ENCODE assay signal across 28 mouse cellular contexts in genomic region chr16:88572904-88573404, GRCm38 (mm10). TPM values are rescaled to one million over a fixed set of nuclear protein-coding genes. Genes with fewer than 3 reads are reported as not detected.
DNase-seq lines count a peak whose midpoint lies in the region; ATAC-seq lines count a peak whose summit lies in the region.
"Had no signal": no experiment of that assay in that cellular context is flagged by ENCODE, and none has a peak within 500 bp of the region (broad histone marks: within the 10 kb centered on the region; RNA-seq: fewer than 3 reads in every experiment).

No protein-coding gene starts in this region.

- no peak overlapping the region for H3K9ac ChIP-seq in embryonic facial prominence, embryonic 14.5 days (ENCODE audit: low read depth, low read length)
- H3K9ac ChIP-seq in kidney, embryonic 15.5 days: no peak overlapping the region
- H3K9ac ChIP-seq in hindbrain, embryonic 12.5 days: no peak overlapping the region
- H3K9ac ChIP-seq: embryonic facial prominence, embryonic 13.5 days; forebrain, embryonic 13.5 days; hindbrain, embryonic 13.5 days had no signal

- peak; percentile 63 for DNase-seq in embryonic facial prominence, embryonic 14.5 days (ENCODE audit: low spot score)
- DNase-seq in embryonic facial prominence, embryonic 10.5 days (ENCODE audit: low spot score): no peak
- peak; percentile 26 for DNase-seq in kidney, adult 9 months
- no peak for DNase-seq in kidney, postnatal 4 days
- peak; percentile 20 for DNase-seq in kidney, postnatal 14 days
- DNase-seq in B cell, adult 2 months: no peak
- DNase-seq: adrenal gland, adult 2 months; adrenal gland, postnatal 14 days; cerebellum, adult 11 months; cerebellum, adult 2 months; cerebellum, adult 9-11 months; cerebellum, postnatal 25 days; gastrocnemius, postnatal 10 days; gastrocnemius, postnatal 36 days; heart, adult 2 months had no signal

- no peak overlapping the region for H3K4me2 ChIP-seq in embryonic facial prominence, embryonic 14.5 days (ENCODE audit: low read depth, low read length)
- no peak overlapping the region for H3K4me2 ChIP-seq in kidney, embryonic 15.5 days
- H3K4me2 ChIP-seq in hindbrain, embryonic 12.5 days (replicated peaks): no peak overlapping the region
- H3K4me2 ChIP-seq: embryonic facial prominence, embryonic 13.5 days; forebrain, embryonic 13.5 days; hindbrain, embryonic 13.5 days had no signal

- ATAC-seq in embryonic facial prominence, embryonic 14.5 days (ENCODE audit: low read depth): peak; percentile 50; the same call in 1 of the 2 replicates
- peak; percentile 80 for ATAC-seq in kidney, embryonic 15.5 days (replicated peaks; ENCODE audit: low FRiP score)
- ATAC-seq in hindbrain, embryonic 12.5 days (ENCODE audit: low FRiP score): no peak
- ATAC-seq: forebrain, embryonic 13.5 days; forebrain, embryonic 16.5 days; hindbrain, embryonic 16.5 days had no signal

- H3K27me3 ChIP-seq in embryonic facial prominence, embryonic 14.5 days (replicated peaks; ENCODE audit: control insufficient read depth, insufficient read depth, low read length): no peaks in the 10 kb centered on the region
- H3K27me3 ChIP-seq in embryonic facial prominence, embryonic 10.5 days (replicated peaks; ENCODE audit: low read depth, poor library complexity, severe bottlenecking): no peaks in the 10 kb centered on the region
- no peaks in the 10 kb centered on the region for H3K27me3 ChIP-seq in kidney, embryonic 15.5 days
- H3K27me3 ChIP-seq in hindbrain, embryonic 12.5 days: no peaks in the 10 kb centered on the region
- H3K27me3 ChIP-seq: CH12.LX; embryonic facial prominence, embryonic 13.5 days; forebrain, embryonic 13.5 days; hindbrain, embryonic 13.5 days had no signal

- no peaks in the 10 kb centered on the region for H3K9me3 ChIP-seq in embryonic facial prominence, embryonic 14.5 days (ENCODE audit: control insufficient read depth, low read length)
- no peaks in the 10 kb centered on the region for H3K9me3 ChIP-seq in embryonic facial prominence, embryonic 10.5 days
- no peaks in the 10 kb centered on the region for H3K9me3 ChIP-seq in kidney, embryonic 15.5 days (replicated peaks)
- H3K9me3 ChIP-seq in hindbrain, embryonic 12.5 days (replicated peaks): no peaks in the 10 kb centered on the region
- H3K9me3 ChIP-seq: embryonic facial prominence, embryonic 13.5 days; forebrain, embryonic 10.5 days; forebrain, embryonic 13.5 days; G1E; heart, embryonic 10.5 days; hindbrain, embryonic 13.5 days had no signal

- H3K27ac ChIP-seq in embryonic facial prominence, embryonic 14.5 days (replicated peaks; ENCODE audit: low read depth, low read length): no peak overlapping the region
- H3K27ac ChIP-seq in embryonic facial prominence, embryonic 10.5 days (replicated peaks): no peak overlapping the region
- peak overlapping the region; percentile 75 for H3K27ac ChIP-seq in kidney, embryonic 15.5 days
- no peak overlapping the region for H3K27ac ChIP-seq in hindbrain, embryonic 12.5 days
- H3K27ac ChIP-seq: embryonic facial prominence, embryonic 13.5 days; forebrain, embryonic 10.5 days; forebrain, embryonic 13.5 days; heart, adult 2 months; heart, embryonic 10.5 days; hindbrain, embryonic 13.5 days had no signal

- H3K4me1 ChIP-seq in embryonic facial prominence, embryonic 14.5 days (ENCODE audit: control insufficient read depth, insufficient read depth, low read length): no peaks in the 10 kb centered on the region
- no peaks in the 10 kb centered on the region for H3K4me1 ChIP-seq in embryonic facial prominence, embryonic 10.5 days
- 0 out of 2 replicates have a peak, but pooled peaks cover 7% of the 10 kb centered on the region for H3K4me1 ChIP-seq in kidney, embryonic 15.5 days
- H3K4me1 ChIP-seq in hindbrain, embryonic 12.5 days: no peaks in the 10 kb centered on the region
- H3K4me1 ChIP-seq: embryonic facial prominence, embryonic 13.5 days; forebrain, embryonic 10.5 days; forebrain, embryonic 13.5 days; heart, embryonic 10.5 days; hindbrain, embryonic 13.5 days had no signal

- 70% methylated on average over 5 of the region's 5 CpGs for WGBS in embryonic facial prominence, embryonic 14.5 days
- 79% methylated on average over 5 of the region's 5 CpGs for WGBS in embryonic facial prominence, embryonic 10.5 days
- WGBS in kidney, embryonic 15.5 days: 50% methylated on average over 5 of the region's 5 CpGs
- WGBS in hindbrain, embryonic 12.5 days: 80% methylated on average over 5 of the region's 5 CpGs

- H3K4me3 ChIP-seq in embryonic facial prominence, embryonic 14.5 days (ENCODE audit: low read depth, low read length): no peak overlapping the region
- H3K4me3 ChIP-seq in embryonic facial prominence, embryonic 10.5 days: no peak overlapping the region
- H3K4me3 ChIP-seq in kidney, embryonic 15.5 days (replicated peaks): no peak overlapping the region
- no peak overlapping the region for H3K4me3 ChIP-seq in hindbrain, embryonic 12.5 days
- H3K4me3 ChIP-seq: embryonic facial prominence, embryonic 13.5 days; forebrain, embryonic 10.5 days; forebrain, embryonic 13.5 days; heart, adult 2 months; heart, embryonic 10.5 days; hindbrain, embryonic 13.5 days had no signal

- H3K36me3 ChIP-seq in embryonic facial prominence, embryonic 14.5 days (ENCODE audit: control insufficient read depth, insufficient read depth, low read length): no peaks in the 10 kb centered on the region
- no peaks in the 10 kb centered on the region for H3K36me3 ChIP-seq in embryonic facial prominence, embryonic 10.5 days (replicated peaks)
- no peaks in the 10 kb centered on the region for H3K36me3 ChIP-seq in kidney, embryonic 15.5 days
- H3K36me3 ChIP-seq in hindbrain, embryonic 12.5 days: no peaks in the 10 kb centered on the region
- H3K36me3 ChIP-seq: embryonic facial prominence, embryonic 13.5 days; forebrain, embryonic 10.5 days; G1E; heart, embryonic 10.5 days; hindbrain, embryonic 13.5 days had no signal

RNA-seq across cellular contexts. Expression of gene Cldn8, which starts 10.0 kb away (rescaled TPM):
- 7.8 TPM in 2 replicates for polyA plus RNA-seq in embryonic facial prominence, embryonic 14.5 days (2014; fragmentation: Nextera tagmentation; extraction: Ambion mirVana)
- polyA plus RNA-seq in embryonic facial prominence, embryonic 10.5 days (2016; fragmentation: Nextera tagmentation; extraction: Ambion mirVana): 4.2 TPM in 2 replicates
- polyA plus RNA-seq in kidney, embryonic 15.5 days (2015; fragmentation: Nextera tagmentation; extraction: Ambion mirVana): 98.7 and 118 TPM in 2 replicates
- polyA plus RNA-seq in hindbrain, embryonic 12.5 days (2016; fragmentation: Nextera tagmentation; extraction: Ambion mirVana): 1.6 and 2.9 TPM in 2 replicates
- polyA plus RNA-seq: adrenal gland, adult 2 months; cerebellum, adult 2 months; forebrain, embryonic 13.5 days; forebrain, embryonic 16.5 days; G1E; heart, postnatal 0 days; hindbrain, embryonic 13.5 days; hindbrain, embryonic 16.5 days had no signal

RNA-seq across cellular contexts. Expression of gene Krtap24-1, which starts 39.1 kb away (rescaled TPM):
- polyA plus RNA-seq in embryonic facial prominence, embryonic 14.5 days (2014; fragmentation: Nextera tagmentation; extraction: Ambion mirVana): 0.11 TPM in 1 of 2 replicates, not detected in the other
- polyA plus RNA-seq in embryonic facial prominence, embryonic 10.5 days (2016; fragmentation: Nextera tagmentation; extraction: Ambion mirVana): not detected in 2 replicates
- not detected in 2 replicates for polyA plus RNA-seq in kidney, embryonic 15.5 days (2015; fragmentation: Nextera tagmentation; extraction: Ambion mirVana)
- polyA plus RNA-seq in hindbrain, embryonic 12.5 days (2016; fragmentation: Nextera tagmentation; extraction: Ambion mirVana): not detected in 2 replicates
- polyA plus RNA-seq: adrenal gland, adult 2 months; cerebellum, adult 2 months; embryonic facial prominence, embryonic 13.5 days; forebrain, embryonic 10.5 days; forebrain, embryonic 13.5 days; forebrain, embryonic 16.5 days; G1E; heart, adult 2 months; heart, embryonic 10.5 days; heart, embryonic 14.5 days; heart, postnatal 0 days; hindbrain, embryonic 13.5 days; hindbrain, embryonic 16.5 days had no signal

RNA-seq across cellular contexts. Expression of gene 2310079G19Rik, which starts 54.5 kb away (rescaled TPM):
- polyA plus RNA-seq in embryonic facial prominence, embryonic 14.5 days (2014; fragmentation: Nextera tagmentation; extraction: Ambion mirVana): not detected in 2 replicates
- not detected in 2 replicates for polyA plus RNA-seq in embryonic facial prominence, embryonic 10.5 days (2016; fragmentation: Nextera tagmentation; extraction: Ambion mirVana)
- not detected in 2 replicates for polyA plus RNA-seq in kidney, embryonic 15.5 days (2015; fragmentation: Nextera tagmentation; extraction: Ambion mirVana)
- not detected in 2 replicates for polyA plus RNA-seq in hindbrain, embryonic 12.5 days (2016; fragmentation: Nextera tagmentation; extraction: Ambion mirVana)
- polyA plus RNA-seq: adrenal gland, adult 2 months; cerebellum, adult 2 months; embryonic facial prominence, embryonic 13.5 days; forebrain, embryonic 10.5 days; forebrain, embryonic 13.5 days; forebrain, embryonic 16.5 days; G1E; heart, adult 2 months; heart, embryonic 10.5 days; heart, embryonic 14.5 days; heart, postnatal 0 days; hindbrain, embryonic 13.5 days; hindbrain, embryonic 16.5 days had no signal

Comparison
In these comparisons a context has a peak if more than half of its experiments do, and no peak if none do; other contexts are left out.
1. DNase-seq: peak in embryonic facial prominence, embryonic 14.5 days (single experiment), kidney, adult 9 months (single experiment) and kidney, postnatal 14 days (single experiment); none in embryonic facial prominence, embryonic 10.5 days (single experiment), kidney, postnatal 4 days (0 of 2) and B cell, adult 2 months (0 of 2).
2. RNA of gene Cldn8, which starts 10.0 kb away (polyA plus RNA-seq): 98.7 to 118 TPM in kidney, embryonic 15.5 days; 7.8 TPM in embryonic facial prominence, embryonic 14.5 days, 4.2 TPM in embryonic facial prominence, embryonic 10.5 days and 1.6 to 2.9 TPM in hindbrain, embryonic 12.5 days; every median in the first group is over 10 times any median in the second.